Mouse (Mus musculus): Measurements from ENCODE around the gene Srrm3. TPM values are rescaled to one million over a fixed set of nuclear protein-coding genes. Genes with fewer than 3 reads are reported as not detected.
A peak's percentile ranks its signal among the peaks of the same experiment; 100 is the strongest.

Gene Srrm3
- polyA plus RNA-seq, 1 experiment from 2014 or later = 0.13 TPM

DNA sequence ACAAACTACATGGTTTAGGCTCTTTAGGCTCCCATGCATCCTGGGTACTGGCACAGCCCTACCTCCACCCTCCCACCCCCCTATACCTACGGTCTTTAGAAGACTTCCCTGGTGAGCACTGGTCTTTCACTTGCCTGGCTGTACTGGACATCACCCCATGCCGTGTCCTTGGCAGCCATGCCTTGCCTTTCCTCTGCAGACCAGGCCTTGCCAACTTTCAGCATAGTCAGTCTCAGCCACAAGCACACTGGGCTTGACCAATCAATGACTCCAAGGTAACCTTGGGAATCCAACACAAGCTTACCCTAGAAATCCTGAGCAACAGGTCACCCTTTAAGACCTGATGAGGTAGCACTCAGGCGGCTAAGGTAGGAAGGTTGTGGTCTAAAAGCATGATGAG, 109.9 kb downstream of the Srrm3 start:
- H3K4me1 ChIP-seq = peaks cover 63% of the 10 kb centered on the region
- no peak overlapping the region for H3K4me3 ChIP-seq
- H3K36me3 ChIP-seq = peaks cover 83% of the 10 kb centered on the region
- no peak overlapping the region for H3K9ac ChIP-seq
- peak overlapping the region; percentile 98 for H3K27ac ChIP-seq (replicated peaks)
- no peaks in the 10 kb centered on the region for H3K27me3 ChIP-seq (replicated peaks)
- WGBS = 85% methylated on average over 3 of the region's 3 CpGs
- no peak for ATAC-seq (ENCODE audit: extremely low read depth, insufficient number of reproducible peaks, low FRiP score, low TSS enrichment)
- no peaks in the 10 kb centered on the region for H3K9me3 ChIP-seq
- no peak overlapping the region for H3K4me2 ChIP-seq

DNA sequence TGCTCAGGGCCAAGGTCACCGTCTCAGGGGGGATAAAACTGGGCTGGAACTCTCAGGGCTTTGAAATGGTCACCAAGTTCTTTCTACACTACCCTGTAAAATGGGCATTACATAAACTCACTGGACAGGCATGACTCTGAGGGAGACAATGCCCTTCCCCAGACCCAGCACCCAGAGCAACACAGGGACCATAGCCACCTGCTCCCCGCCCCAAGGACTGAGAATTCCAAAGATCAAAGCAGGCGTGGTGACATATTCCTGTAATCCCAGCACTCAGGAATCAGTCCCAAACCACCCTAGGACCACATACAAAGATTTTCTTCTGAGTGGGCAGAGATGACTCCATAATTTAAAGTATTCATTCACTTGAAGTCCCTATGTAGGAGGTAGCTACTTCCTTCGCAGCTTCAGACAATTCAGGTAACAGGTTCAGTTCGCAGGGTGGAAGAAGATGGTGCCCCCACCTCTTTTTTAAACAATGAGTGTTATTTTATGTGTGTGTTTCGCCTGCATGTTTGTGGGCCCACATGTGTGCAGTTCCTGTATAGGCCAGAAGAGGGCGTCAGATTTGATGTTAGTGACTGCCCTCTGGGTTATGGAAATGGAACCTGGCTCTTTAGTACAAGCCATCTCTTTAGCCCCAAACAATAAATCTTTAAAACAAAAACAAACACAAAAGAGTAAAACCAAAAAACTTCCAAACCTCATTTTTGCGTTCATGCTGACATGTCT, 110.8 kb downstream of the Srrm3 start:
- H3K4me1 ChIP-seq = peaks cover 55% of the 10 kb centered on the region
- no peak overlapping the region for H3K27ac ChIP-seq (replicated peaks)
- H3K9me3 ChIP-seq = no peaks in the 10 kb centered on the region
- peaks cover 83% of the 10 kb centered on the region for H3K36me3 ChIP-seq
- no peak overlapping the region for H3K4me2 ChIP-seq
- H3K27me3 ChIP-seq (replicated peaks) = no peaks in the 10 kb centered on the region
- ATAC-seq (ENCODE audit: extremely low read depth, insufficient number of reproducible peaks, low FRiP score, low TSS enrichment) = no peak
- 87% methylated on average over 8 of the region's 8 CpGs for WGBS
- no peak overlapping the region for H3K4me3 ChIP-seq
- no peak overlapping the region for H3K9ac ChIP-seq

- 93% methylated on average over 5 of the region's 5 CpGs for WGBS
- no peak overlapping the region for H3K9ac ChIP-seq
- H3K9me3 ChIP-seq = no peaks in the 10 kb centered on the region
- H3K4me1 ChIP-seq = peaks cover 52% of the 10 kb centered on the region
- no peaks in the 10 kb centered on the region for H3K27me3 ChIP-seq (replicated peaks)
- no peak for ATAC-seq (ENCODE audit: extremely low read depth, insufficient number of reproducible peaks, low FRiP score, low TSS enrichment)
- peaks cover 84% of the 10 kb centered on the region for H3K36me3 ChIP-seq
- H3K27ac ChIP-seq (replicated peaks) = no peak overlapping the region
- H3K4me3 ChIP-seq = no peak overlapping the region
- H3K4me2 ChIP-seq = no peak overlapping the region
Measured at GRCm38 (mm10) chr5:135918059-135918437, 111.4 kb downstream of the Srrm3 start.

DNA sequence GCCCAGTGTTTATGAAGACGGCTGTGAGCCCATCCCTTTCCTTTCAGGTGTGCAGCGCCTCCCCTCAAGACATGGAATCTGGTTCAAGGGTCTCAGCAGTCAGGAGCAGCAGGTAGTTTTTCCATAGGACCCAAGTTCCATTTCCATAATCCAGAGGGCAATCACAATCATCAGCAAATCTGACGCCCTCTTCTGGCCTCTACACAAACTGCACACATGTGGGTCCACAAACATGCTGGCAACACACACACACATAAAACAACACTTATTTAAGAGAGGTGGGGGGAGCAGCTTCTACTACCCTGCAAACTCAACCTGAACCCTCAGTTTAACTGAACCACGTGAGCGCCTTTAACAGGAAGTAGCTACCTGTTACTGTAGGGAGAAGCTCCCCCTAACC, 111.9 kb downstream of the Srrm3 start:
- ATAC-seq (ENCODE audit: extremely low read depth, insufficient number of reproducible peaks, low FRiP score, low TSS enrichment) = no peak
- 95% methylated on average over 5 of the region's 5 CpGs for WGBS

DNA sequence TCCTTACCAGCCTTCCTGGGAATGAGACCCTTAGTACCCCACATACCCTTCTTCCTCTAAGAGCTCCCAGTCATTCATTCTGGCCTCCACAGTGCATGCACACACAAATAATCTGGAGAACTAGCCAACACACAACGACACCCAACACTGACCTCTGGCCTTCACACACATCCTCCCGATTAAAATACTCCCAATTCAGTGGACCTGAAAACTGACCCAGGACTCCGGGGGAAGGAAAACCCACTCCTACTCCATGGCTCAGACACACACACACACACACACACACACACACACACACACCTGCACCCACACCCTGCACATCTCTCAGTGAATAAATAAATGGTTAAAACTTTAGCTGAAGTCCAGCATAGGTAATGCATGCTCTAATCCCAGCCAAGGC, 113.2 kb downstream of the Srrm3 start:
- H3K4me3 ChIP-seq = no peak overlapping the region
- 86% methylated on average over 3 of the region's 3 CpGs for WGBS
- peaks cover 34% of the 10 kb centered on the region for H3K4me1 ChIP-seq
- ATAC-seq (ENCODE audit: extremely low read depth, insufficient number of reproducible peaks, low FRiP score, low TSS enrichment) = no peak
- H3K4me2 ChIP-seq = no peak overlapping the region
- no peaks in the 10 kb centered on the region for H3K9me3 ChIP-seq
- H3K27ac ChIP-seq (replicated peaks) = no peak overlapping the region
- H3K36me3 ChIP-seq = peaks cover 93% of the 10 kb centered on the region
- no peaks in the 10 kb centered on the region for H3K27me3 ChIP-seq (replicated peaks)
- no peak overlapping the region for H3K9ac ChIP-seq

More for the DNA sequence above, 111.9 kb downstream of the Srrm3 start:
- Histone ChIP-seq H3K4me1 (peaks cover 47% of the 10 kb centered on the region), H3K27me3 (replicated peaks) (no peaks in the 10 kb centered on the region), H3K27ac (replicated peaks) (no peak overlapping the region), H3K4me3 (no peak overlapping the region), H3K9ac (no peak overlapping the region), H3K9me3 (no peaks in the 10 kb centered on the region), H3K36me3 (peaks cover 85% of the 10 kb centered on the region), H3K4me2 (no peak overlapping the region)

- ATAC-seq (ENCODE audit: extremely low read depth, insufficient number of reproducible peaks, low FRiP score, low TSS enrichment) = no peak
- Histone ChIP-seq H3K36me3 (peaks cover 99% of the 10 kb centered on the region), H3K4me3 (no peak overlapping the region), H3K4me1 (peaks cover 16% of the 10 kb centered on the region; the same call in 1 of the 2 replicates), H3K9ac (no peak overlapping the region), H3K9me3 (no peaks in the 10 kb centered on the region), H3K27me3 (replicated peaks) (no peaks in the 10 kb centered on the region), H3K27ac (replicated peaks) (no peak overlapping the region), H3K4me2 (no peak overlapping the region)
- 90% methylated on average over 7 of the region's 7 CpGs for WGBS
Measured at GRCm38 (mm10) chr5:135923901-135924300, 117.2 kb downstream of the Srrm3 start.

Small RNA genes within 50 kb of the gene (microRNA-seq; reads per million reads assigned to microRNA genes)
- gene Gm23268 = not detected

Other genes starting within 250 kb of the Srrm3 start
- gene Ccl26, start 243.3 kb upstream of the Srrm3 start, polyA plus RNA-seq (2015; fragmentation: Nextera tagmentation; extraction: Ambion mirVana) = not detected in 2 replicates
- 2.4 and 2.9 TPM in 2 replicates for gene Ccl24, start 233.8 kb upstream of the Srrm3 start, polyA plus RNA-seq (2015; fragmentation: Nextera tagmentation; extraction: Ambion mirVana)
- 32.4 and 35.2 TPM in 2 replicates for gene Rhbdd2, start 174.3 kb upstream of the Srrm3 start, polyA plus RNA-seq (2015; fragmentation: Nextera tagmentation; extraction: Ambion mirVana)
- gene Por, start 136.9 kb upstream of the Srrm3 start, polyA plus RNA-seq (2015; fragmentation: Nextera tagmentation; extraction: Ambion mirVana) = 44.6 and 47.6 TPM in 2 replicates
- gene Tmem120a, start 62.4 kb upstream of the Srrm3 start, polyA plus RNA-seq (2015; fragmentation: Nextera tagmentation; extraction: Ambion mirVana) = 30.8 and 32.0 TPM in 2 replicates
- gene Styxl1, start 28.5 kb upstream of the Srrm3 start, polyA plus RNA-seq (2015; fragmentation: Nextera tagmentation; extraction: Ambion mirVana) = 0.29 TPM in 1 of 2 replicates, not detected in the other
- 966 and 1,014 TPM in 2 replicates for gene Mdh2, start 28.4 kb upstream of the Srrm3 start, polyA plus RNA-seq (2015; fragmentation: Nextera tagmentation; extraction: Ambion mirVana)
- 863 and 944 TPM in 2 replicates for gene Hspb1, start 81.0 kb downstream of the Srrm3 start, polyA plus RNA-seq (2015; fragmentation: Nextera tagmentation; extraction: Ambion mirVana)
- gene Ywhag, start 127.7 kb downstream of the Srrm3 start, polyA plus RNA-seq (2015; fragmentation: Nextera tagmentation; extraction: Ambion mirVana) = 157 and 163 TPM in 2 replicates
- gene Ssc4d, start 167.6 kb downstream of the Srrm3 start, polyA plus RNA-seq (2015; fragmentation: Nextera tagmentation; extraction: Ambion mirVana) = 1.0 and 1.1 TPM in 2 replicates
- 0.11 TPM in 1 of 2 replicates, not detected in the other for gene Zp3, start 173.2 kb downstream of the Srrm3 start, polyA plus RNA-seq (2015; fragmentation: Nextera tagmentation; extraction: Ambion mirVana)
- gene Dtx2, start 187.9 kb downstream of the Srrm3 start, polyA plus RNA-seq (2015; fragmentation: Nextera tagmentation; extraction: Ambion mirVana) = 23.0 and 23.9 TPM in 2 replicates
- gene Upk3b, start 231.6 kb downstream of the Srrm3 start, polyA plus RNA-seq (2015; fragmentation: Nextera tagmentation; extraction: Ambion mirVana) = 41.2 and 54.6 TPM in 2 replicates
- 0.13 and 0.43 TPM in 2 replicates for gene Upk3bl, start 247.6 kb downstream of the Srrm3 start, polyA plus RNA-seq (2015; fragmentation: Nextera tagmentation; extraction: Ambion mirVana)

Data from heart, embryonic 13.5 days (tissue).